20 mouse cellular contexts compared by ENCODE assay signal in genomic region chr12:104946231-104946630, GRCm38 (mm10).
DNase-seq lines count a peak whose midpoint lies in the region; ATAC-seq lines count a peak whose summit lies in the region.
"Had no signal": no experiment of that assay in that cellular context is flagged by ENCODE, and none has a peak within 500 bp of the region (broad histone marks: within the 10 kb centered on the region; RNA-seq: fewer than 3 reads in every experiment).

No protein-coding gene starts in this region.

- H3K27ac ChIP-seq in embryonic facial prominence, embryonic 15.5 days (replicated peaks) = no peak overlapping the region
- H3K27ac ChIP-seq in embryonic facial prominence, embryonic 10.5 days (replicated peaks) = no peak overlapping the region
- H3K27ac ChIP-seq in intestine, embryonic 16.5 days (ENCODE audit: low read length) = peak overlapping the region; percentile 27; the same call in 1 of the 2 replicates
- H3K27ac ChIP-seq: embryonic facial prominence, embryonic 12.5 days; forebrain, embryonic 12.5 days; forebrain, embryonic 15.5 days; hindbrain, embryonic 12.5 days; hindbrain, embryonic 15.5 days had no signal

- no peaks in the 10 kb centered on the region for H3K9me3 ChIP-seq in embryonic facial prominence, embryonic 15.5 days (replicated peaks)
- H3K9me3 ChIP-seq in embryonic facial prominence, embryonic 10.5 days = peaks cover 12% of the 10 kb centered on the region; the same call in 1 of the 2 replicates
- H3K9me3 ChIP-seq in intestine, embryonic 16.5 days (ENCODE audit: control insufficient read depth, low read length) = peaks cover 5% of the 10 kb centered on the region
- H3K9me3 ChIP-seq: forebrain, embryonic 12.5 days; forebrain, embryonic 15.5 days; hindbrain, embryonic 12.5 days; hindbrain, embryonic 15.5 days had no signal

- H3K4me3 ChIP-seq in embryonic facial prominence, embryonic 15.5 days (replicated peaks) = no peak overlapping the region
- H3K4me3 ChIP-seq in embryonic facial prominence, embryonic 10.5 days = no peak overlapping the region
- no peak overlapping the region for H3K4me3 ChIP-seq in intestine, embryonic 16.5 days (ENCODE audit: low read length)
- H3K4me3 ChIP-seq: embryonic facial prominence, embryonic 12.5 days; erythroblast, embryonic 14.5 days; forebrain, embryonic 12.5 days; forebrain, embryonic 15.5 days; heart, embryonic 12.5 days; hindbrain, embryonic 12.5 days; hindbrain, embryonic 15.5 days had no signal

- ATAC-seq in embryonic facial prominence, embryonic 15.5 days (ENCODE audit: insufficient number of reproducible peaks, low FRiP score, low TSS enrichment, low read depth) = 0 out of 2 replicates have a peak, but pooled peaks have one; percentile 19
- ATAC-seq in intestine, embryonic 16.5 days = peak; percentile 66
- ATAC-seq: CD4-positive, CD25-positive, alpha-beta regulatory T cell, adult 4 months; forebrain, embryonic 15.5 days had no signal

- no peak for DNase-seq in embryonic facial prominence, embryonic 10.5 days (ENCODE audit: low spot score)
- DNase-seq in kidney, postnatal 10 days = peak; percentile 50
- DNase-seq in kidney, adult 8-10 months = no peak
- no peak for DNase-seq in ovary, postnatal 14 days (ENCODE audit: low spot score)
- DNase-seq: adrenal gland, adult 8-10 months; adrenal gland, postnatal 25 days; cerebellum, adult 9-11 months; gastrocnemius, postnatal 25 days; heart, adult 18-20 months; heart, postnatal 14 days had no signal

- no peaks in the 10 kb centered on the region for H3K27me3 ChIP-seq in embryonic facial prominence, embryonic 15.5 days
- H3K27me3 ChIP-seq in embryonic facial prominence, embryonic 10.5 days (replicated peaks; ENCODE audit: low read depth, poor library complexity, severe bottlenecking) = no peaks in the 10 kb centered on the region
- H3K27me3 ChIP-seq in intestine, embryonic 16.5 days (replicated peaks; ENCODE audit: control insufficient read depth, insufficient read depth, low read length) = no peaks in the 10 kb centered on the region
- H3K27me3 ChIP-seq: embryonic facial prominence, embryonic 12.5 days; forebrain, embryonic 12.5 days; forebrain, embryonic 15.5 days; heart, embryonic 12.5 days; hindbrain, embryonic 12.5 days; hindbrain, embryonic 15.5 days had no signal

- H3K4me2 ChIP-seq in embryonic facial prominence, embryonic 15.5 days (replicated peaks) = no peak overlapping the region
- H3K4me2 ChIP-seq in intestine, embryonic 16.5 days (ENCODE audit: low read depth, low read length) = no peak overlapping the region
- H3K4me2 ChIP-seq: embryonic facial prominence, embryonic 12.5 days; forebrain, embryonic 12.5 days; forebrain, embryonic 15.5 days; heart, embryonic 12.5 days; hindbrain, embryonic 12.5 days; hindbrain, embryonic 15.5 days had no signal

- 90% methylated on average over 6 of the region's 6 CpGs for WGBS in embryonic facial prominence, embryonic 15.5 days
- WGBS in embryonic facial prominence, embryonic 10.5 days = 89% methylated on average over 6 of the region's 6 CpGs
- WGBS in intestine, embryonic 16.5 days = 85% methylated on average over 6 of the region's 6 CpGs

- peaks cover 12% of the 10 kb centered on the region; the same call in 1 of the 2 replicates for H3K36me3 ChIP-seq in embryonic facial prominence, embryonic 15.5 days
- H3K36me3 ChIP-seq in embryonic facial prominence, embryonic 10.5 days (replicated peaks) = no peaks in the 10 kb centered on the region
- H3K36me3 ChIP-seq in intestine, embryonic 16.5 days (ENCODE audit: control insufficient read depth, insufficient read depth, low read length) = no peaks in the 10 kb centered on the region
- H3K36me3 ChIP-seq: embryonic facial prominence, embryonic 12.5 days; forebrain, embryonic 12.5 days; forebrain, embryonic 15.5 days; heart, embryonic 12.5 days; hindbrain, embryonic 12.5 days; hindbrain, embryonic 15.5 days had no signal

- H3K4me1 ChIP-seq in embryonic facial prominence, embryonic 15.5 days = no peaks in the 10 kb centered on the region
- H3K4me1 ChIP-seq in embryonic facial prominence, embryonic 10.5 days = no peaks in the 10 kb centered on the region
- no peaks in the 10 kb centered on the region for H3K4me1 ChIP-seq in intestine, embryonic 16.5 days (ENCODE audit: control insufficient read depth, insufficient read depth, low read length)
- H3K4me1 ChIP-seq: embryonic facial prominence, embryonic 12.5 days; forebrain, embryonic 12.5 days; forebrain, embryonic 15.5 days; heart, embryonic 12.5 days; hindbrain, embryonic 12.5 days; hindbrain, embryonic 15.5 days had no signal

- no peak overlapping the region for H3K9ac ChIP-seq in embryonic facial prominence, embryonic 15.5 days
- no peak overlapping the region; the same call in 1 of the 2 replicates for H3K9ac ChIP-seq in intestine, embryonic 16.5 days (ENCODE audit: low read depth, low read length)
- H3K9ac ChIP-seq: embryonic facial prominence, embryonic 12.5 days; forebrain, embryonic 12.5 days; forebrain, embryonic 15.5 days; heart, embryonic 12.5 days; hindbrain, embryonic 12.5 days; hindbrain, embryonic 15.5 days had no signal
